Mouse (Mus musculus): ENCODE results near the gene Pon3.

The Pon3 gene

DNA sequence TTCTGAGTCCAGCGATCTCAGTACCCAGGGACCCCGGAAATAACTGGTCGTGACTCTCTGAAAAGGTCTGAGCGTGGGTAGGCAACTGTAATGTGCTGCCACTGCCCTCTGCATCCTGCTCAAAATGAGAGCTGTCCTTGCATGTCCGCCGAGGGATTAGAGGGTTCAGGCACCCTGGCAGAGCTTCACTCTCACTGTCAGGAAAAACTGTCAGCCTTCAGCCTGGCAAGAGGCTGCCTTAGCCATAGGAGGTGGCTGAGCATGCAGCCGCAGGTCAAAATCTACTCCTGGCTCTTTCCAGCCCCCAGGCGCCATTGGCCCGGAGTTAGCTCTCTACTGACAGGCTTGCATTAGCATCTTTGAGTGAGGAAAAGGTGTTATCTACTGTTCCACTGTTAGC, 83.5 kb downstream of the Pon3 start:
- no peak for TF ChIP-seq GATA4 (IDR thresholded peaks at IDR 0.05; ENCODE audit: insufficient replicate concordance, low read length)

DNA sequence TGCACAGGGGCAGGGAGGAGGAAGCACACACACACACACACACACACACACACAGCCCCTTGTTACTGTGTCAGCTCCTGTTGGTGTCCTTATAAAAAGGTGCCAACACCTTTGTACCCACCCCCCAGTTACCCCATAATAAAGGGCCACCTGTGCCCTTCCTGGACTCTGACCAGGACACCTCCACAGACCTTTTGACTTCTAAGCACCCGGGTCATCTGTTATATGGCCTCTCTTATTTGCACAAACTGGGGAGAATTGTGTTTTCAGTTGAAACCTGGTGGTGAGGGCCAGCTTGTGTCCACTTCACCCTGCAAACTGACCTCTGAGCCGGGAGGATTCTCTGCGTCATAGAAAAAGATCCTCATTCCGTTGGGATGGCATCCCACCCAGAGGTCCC, 84.7 kb downstream of the Pon3 start:
- no peak for TF ChIP-seq GATA4 (IDR thresholded peaks at IDR 0.05; ENCODE audit: insufficient replicate concordance, low read length)

Data from liver, adult (tissue).